Mouse (Mus musculus) macrophage (primary cell): ENCODE measurements around the gene Gna15. TPM values are rescaled to one million over a fixed set of nuclear protein-coding genes. Genes with fewer than 3 reads are reported as not detected.

ENCODE experiments used
- H3K27ac ChIP-seq: fragments of 350-480 bp; formaldehyde crosslinking; 2 replicates; pipeline ENCODE4 v1.9.0; 2021
- H3K36me3 ChIP-seq: fragments of 350-480 bp; formaldehyde crosslinking; 2 replicates; pipeline ENCODE4 v1.9.0; 2021; ENCODE audit errors: inconsistent target
- H3K4me3 ChIP-seq: fragments of 350-480 bp; formaldehyde crosslinking; 2 replicates; pipeline ENCODE4 v1.9.0; 2021; ENCODE audit errors: inconsistent target
- H3K79me2 ChIP-seq: fragments of 350-480 bp; formaldehyde crosslinking; 2 replicates; pipeline ENCODE4 v1.9.0; 2021; ENCODE audit errors: inconsistent target
- WGBS: methylation state at CpG from one replicate; pipeline ENCODE4 v1.1.7; 2026; ENCODE audit warnings: inconsistent platforms; ENCODE audit not compliant: missing documents; 5-methylcytosine and 5-hydroxymethylcytosine counted together
- polyA plus RNA-seq: library from polyadenylated mRNA; stranded (reverse); fragments of 250-400 nt; gene quantifications from 3 replicates; pipeline ENCODE4 v1.2.4, GENCODE M21; 2018; ENCODE audit warnings: inconsistent platforms

The Gna15 gene
- polyA plus RNA-seq, 1 experiment from 2014 or later, result 4.6 TPM

- Histone ChIP-seq H3K79me2 (no peaks in the 10 kb centered on the region), H3K27ac (no peak overlapping the region), H3K4me3 (no peak overlapping the region), H3K36me3 (no peaks in the 10 kb centered on the region)
- 79% methylated on average over 2 of the region's 2 CpGs for WGBS
These were observed 58.0 kb downstream of the Gna15 start for GRCm38 (mm10) chr10:81466066-81466465.

GRCm38 (mm10) chr10:81465265-81465645, 58.8 kb downstream of the Gna15 start:
- Histone ChIP-seq H3K36me3 (no peaks in the 10 kb centered on the region), H3K27ac (no peak overlapping the region), H3K79me2 (no peaks in the 10 kb centered on the region), H3K4me3 (no peak overlapping the region)
- WGBS, result 36% methylated on average over 5 of the region's 5 CpGs

GRCm38 (mm10) chr10:81464405-81465264, 59.4 kb downstream of the Gna15 start:
- H3K27ac ChIP-seq, result no peak overlapping the region
- no peaks in the 10 kb centered on the region for H3K79me2 ChIP-seq
- no peaks in the 10 kb centered on the region for H3K36me3 ChIP-seq
- WGBS, result 3% methylated on average over 33 of the region's 33 CpGs
- H3K4me3 ChIP-seq, result no peak overlapping the region

GRCm38 (mm10) chr10:81463531-81463930, 60.5 kb downstream of the Gna15 start:
- H3K79me2 ChIP-seq, result no peaks in the 10 kb centered on the region
- no peak overlapping the region for H3K4me3 ChIP-seq
- no peak overlapping the region for H3K27ac ChIP-seq
- H3K36me3 ChIP-seq, result no peaks in the 10 kb centered on the region
- 67% methylated on average over 4 of the region's 4 CpGs for WGBS

GRCm38 (mm10) chr10:81462917-81463316, 61.1 kb downstream of the Gna15 start:
- H3K79me2 ChIP-seq, result no peaks in the 10 kb centered on the region
- H3K4me3 ChIP-seq, result no peak overlapping the region
- 90% methylated on average over 7 of the region's 7 CpGs for WGBS
- H3K27ac ChIP-seq, result no peak overlapping the region
- no peaks in the 10 kb centered on the region for H3K36me3 ChIP-seq

GRCm38 (mm10) chr10:81462415-81462804, 61.6 kb downstream of the Gna15 start:
- no peaks in the 10 kb centered on the region for H3K79me2 ChIP-seq
- H3K36me3 ChIP-seq, result no peaks in the 10 kb centered on the region
- WGBS, result 48% methylated on average over 7 of the region's 7 CpGs
- H3K27ac ChIP-seq, result no peak overlapping the region
- no peak overlapping the region for H3K4me3 ChIP-seq

- no peaks in the 10 kb centered on the region for H3K36me3 ChIP-seq
These were observed 62.2 kb downstream of the Gna15 start for GRCm38 (mm10) chr10:81461673-81462414.

GRCm38 (mm10) chr10:81460951-81461350, 63.1 kb downstream of the Gna15 start:
- Histone ChIP-seq H3K79me2 (no peaks in the 10 kb centered on the region), H3K36me3 (no peaks in the 10 kb centered on the region), H3K27ac (no peak overlapping the region), H3K4me3 (no peak overlapping the region)
- 39% methylated on average over 9 of the region's 11 CpGs for WGBS

More at GRCm38 (mm10) chr10:81461673-81462414, 62.2 kb downstream of the Gna15 start:
- Histone ChIP-seq H3K4me3 (no peak overlapping the region), H3K79me2 (no peaks in the 10 kb centered on the region), H3K27ac (no peak overlapping the region)
- 15% methylated on average over 16 of the region's 16 CpGs for WGBS

GRCm38 (mm10) chr10:81460471-81460870, 63.6 kb downstream of the Gna15 start:
- no peak overlapping the region for H3K27ac ChIP-seq
- no peak overlapping the region for H3K4me3 ChIP-seq
- no peaks in the 10 kb centered on the region for H3K36me3 ChIP-seq
- 16% methylated on average over 20 of the region's 20 CpGs for WGBS
- H3K79me2 ChIP-seq, result no peaks in the 10 kb centered on the region

- 71% methylated on average over 17 of the region's 21 CpGs for WGBS
- Histone ChIP-seq H3K4me3 (no peak overlapping the region), H3K27ac (no peak overlapping the region), H3K79me2 (no peaks in the 10 kb centered on the region), H3K36me3 (no peaks in the 10 kb centered on the region)
These were observed 64.6 kb downstream of the Gna15 start for GRCm38 (mm10) chr10:81459399-81459798.

GRCm38 (mm10) chr10:81458267-81458666, 65.8 kb downstream of the Gna15 start:
- H3K36me3 ChIP-seq, result no peaks in the 10 kb centered on the region
- H3K27ac ChIP-seq, result no peak overlapping the region
- no peaks in the 10 kb centered on the region for H3K79me2 ChIP-seq
- WGBS, result 87% methylated on average over 6 of the region's 6 CpGs
- H3K4me3 ChIP-seq, result no peak overlapping the region

GRCm38 (mm10) chr10:81457624-81458023, 66.4 kb downstream of the Gna15 start:
- 93% methylated on average over 8 of the region's 8 CpGs for WGBS
- Histone ChIP-seq H3K36me3 (no peaks in the 10 kb centered on the region), H3K4me3 (no peak overlapping the region), H3K27ac (no peak overlapping the region), H3K79me2 (no peaks in the 10 kb centered on the region)

GRCm38 (mm10) chr10:81456983-81457563, 67.0 kb downstream of the Gna15 start:
- no peak overlapping the region for H3K4me3 ChIP-seq
- no peaks in the 10 kb centered on the region for H3K79me2 ChIP-seq
- no peaks in the 10 kb centered on the region for H3K36me3 ChIP-seq
- WGBS, result 31% methylated on average over 6 of the region's 12 CpGs
- no peak overlapping the region for H3K27ac ChIP-seq

GRCm38 (mm10) chr10:81455181-81455895, 68.7 kb downstream of the Gna15 start, which contains the start of gene Nfic:
Nfic (minus strand) TSS chr10:81455635.
- Histone ChIP-seq H3K36me3 (no peaks in the 10 kb centered on the region), H3K4me3 (no peak within 1 kb of the TSS)
- WGBS, result 85% methylated on average over 23 of the region's 28 CpGs

More at GRCm38 (mm10) chr10:81455181-81455895, 68.7 kb downstream of the Gna15 start, which contains the start of gene Nfic:
- Histone ChIP-seq H3K79me2 (no peaks in the 10 kb centered on the region), H3K27ac (no peak within 1 kb of the TSS)
